Mouse (Mus musculus) kidney, adult 2 months (tissue): ENCODE measurements at regions not wholly inside any gene's neighbourhood (a gene's known extent, or its start where the extent isn't known, plus 50 kb on each side); places are given as distances from the start of the nearest gene placed in this dataset.

Experiments
- DNase-seq: peaks from one replicate; pipeline ENCODE4 v3.0.0; 2021
- H3K27ac ChIP-seq: fragments of 200-500 bp; 2 replicates; pipeline ENCODE4 v1.5.1; 2012; ENCODE audit warnings: low read depth, low read length, control low read depth, inconsistent platforms; ENCODE audit not compliant: insufficient read depth
- H3K27me3 ChIP-seq: fragments of 200-500 bp; replicated peaks from 2 replicates; pipeline ENCODE4 v1.6.1; 2012; ENCODE audit warnings: mild to moderate bottlenecking, moderate library complexity, low read length, inconsistent platforms; ENCODE audit not compliant: control insufficient read depth, insufficient read depth
- H3K36me3 ChIP-seq: fragments of 200-500 bp; 2 replicates; pipeline ENCODE4 v1.6.1; 2012; ENCODE audit warnings: mild to moderate bottlenecking, moderate library complexity, low read length, inconsistent platforms; ENCODE audit not compliant: control insufficient read depth, insufficient read depth
- H3K4me1 ChIP-seq: fragments of 200-500 bp; 2 replicates; pipeline ENCODE4 v1.6.1; 2011; ENCODE audit warnings: low read length; ENCODE audit not compliant: control insufficient read depth, insufficient read depth
- H3K4me3 ChIP-seq: fragments of 200-500 bp; 2 replicates; pipeline ENCODE4 v1.5.1; 2011; ENCODE audit warnings: mild to moderate bottlenecking, low read depth, low read length, control low read depth; ENCODE audit not compliant: insufficient read depth
- CTCF ChIP-seq: fragments of 200-500 bp; conservative IDR thresholded peaks from 2 replicates; pipeline ENCODE4 v1.5.1; 2011; ENCODE audit warnings: low read depth, mild to moderate bottlenecking, control low read depth, low read length, moderate library complexity, mixed read lengths; ENCODE audit not compliant: insufficient read depth, insufficient read length
- POLR2A ChIP-seq: fragments of 200-500 bp; IDR thresholded peaks from one replicate; pipeline ENCODE4 v1.6.1; 2011; ENCODE audit warnings: low read depth, low read length, control low read depth
- WGBS: fragments of 180-500 bp; shearing (Covaris S2); methylation state at CpG from one replicate; pipeline ENCODE4 v1.1.7; 2018; 5-methylcytosine and 5-hydroxymethylcytosine counted together

- TF ChIP-seq POLR2A: no peak
- TF ChIP-seq CTCF: peak; percentile 82
- H3K4me1 ChIP-seq: peaks cover 28% of the 10 kb centered on the region
- no peak overlapping the region for H3K4me3 ChIP-seq
- H3K36me3 ChIP-seq: no peaks in the 10 kb centered on the region
- H3K27ac ChIP-seq: no peak overlapping the region
- 17% methylated on average over 4 of the region's 4 CpGs for WGBS
- H3K27me3 ChIP-seq: no peaks in the 10 kb centered on the region
- peak; percentile 91 for DNase-seq
Observed at GRCm38 (mm10) chr16:25064538-25064937, 222.1 kb upstream of the Tprg start.

- H3K4me3 ChIP-seq: no peak overlapping the region
- peak overlapping the region; percentile 71; the same call in 1 of the 2 replicates for H3K27ac ChIP-seq
- TF ChIP-seq CTCF (no peak), POLR2A (no peak)
- H3K27me3 ChIP-seq: no peaks in the 10 kb centered on the region
- WGBS: 37% methylated on average over 7 of the region's 7 CpGs
- DNase-seq: peak; percentile 56
- H3K36me3 ChIP-seq: no peaks in the 10 kb centered on the region
- peaks cover 19% of the 10 kb centered on the region; the same call in 1 of the 2 replicates for H3K4me1 ChIP-seq
Observed at GRCm38 (mm10) chr16:25066822-25067221, 219.8 kb upstream of the Tprg start.

GRCm38 (mm10) chr16:25067276-25068249 lies 219.1 kb upstream of the Tprg start:
- WGBS: 42% methylated on average over 8 of the region's 8 CpGs
- peak; percentile 78 for DNase-seq
- H3K4me3 ChIP-seq: no peak overlapping the region

GRCm38 (mm10) chr16:25080811-25081210 lies 205.8 kb upstream of the Tprg start:
- no peak overlapping the region for H3K4me3 ChIP-seq
- DNase-seq: no peak
- no peak for TF ChIP-seq CTCF
- TF ChIP-seq POLR2A: no peak
- WGBS: 85% methylated on average over 6 of the region's 6 CpGs
- no peak overlapping the region for H3K27ac ChIP-seq
- H3K36me3 ChIP-seq: no peaks in the 10 kb centered on the region
- H3K27me3 ChIP-seq: no peaks in the 10 kb centered on the region
- H3K4me1 ChIP-seq: no peaks in the 10 kb centered on the region

More at GRCm38 (mm10) chr16:25067276-25068249, 219.1 kb upstream of the Tprg start:
- Histone ChIP-seq H3K27me3 (no peaks in the 10 kb centered on the region), H3K36me3 (no peaks in the 10 kb centered on the region), H3K4me1 (peaks cover 19% of the 10 kb centered on the region; the same call in 1 of the 2 replicates), H3K27ac (peak overlapping the region; percentile 71; the same call in 1 of the 2 replicates)
- peak; percentile 38 for TF ChIP-seq CTCF
- no peak for TF ChIP-seq POLR2A

GRCm38 (mm10) chr16:25083729-25084128 lies 202.9 kb upstream of the Tprg start:
- no peak for DNase-seq

GRCm38 (mm10) chr16:25087741-25088648 lies 198.6 kb upstream of the Tprg start:
- no peak for TF ChIP-seq CTCF
- no peak for TF ChIP-seq POLR2A
- Histone ChIP-seq H3K4me3 (no peak overlapping the region), H3K36me3 (no peaks in the 10 kb centered on the region), H3K27ac (no peak overlapping the region), H3K4me1 (no peaks in the 10 kb centered on the region), H3K27me3 (no peaks in the 10 kb centered on the region)
- peak; percentile 11 for DNase-seq
- WGBS: 60% methylated on average over 10 of the region's 10 CpGs

More at GRCm38 (mm10) chr16:25083729-25084128, 202.9 kb upstream of the Tprg start:
- H3K27ac ChIP-seq: no peak overlapping the region
- no peaks in the 10 kb centered on the region for H3K36me3 ChIP-seq
- H3K4me3 ChIP-seq: no peak overlapping the region
- TF ChIP-seq POLR2A (no peak), CTCF (no peak)
- no peaks in the 10 kb centered on the region for H3K4me1 ChIP-seq
- WGBS: 57% methylated on average over 1 of the region's 1 CpGs
- no peaks in the 10 kb centered on the region for H3K27me3 ChIP-seq

- Histone ChIP-seq H3K4me1 (no peaks in the 10 kb centered on the region), H3K4me3 (no peak overlapping the region), H3K27ac (no peak overlapping the region), H3K36me3 (no peaks in the 10 kb centered on the region), H3K27me3 (no peaks in the 10 kb centered on the region)
- no peak for DNase-seq
- TF ChIP-seq CTCF (no peak), POLR2A (no peak)
- WGBS: 85% methylated on average over 2 of the region's 2 CpGs
Observed at GRCm38 (mm10) chr16:25088649-25089019, 198.0 kb upstream of the Tprg start.
